Mouse (Mus musculus): ENCODE results near the gene Exd2. TPM values are rescaled to one million over a fixed set of nuclear protein-coding genes. Genes with fewer than 3 reads are reported as not detected.

The Exd2 gene
- total RNA-seq, 2 experiments from 2014 or later, result 9.6 to 21.9 TPM

DNA sequence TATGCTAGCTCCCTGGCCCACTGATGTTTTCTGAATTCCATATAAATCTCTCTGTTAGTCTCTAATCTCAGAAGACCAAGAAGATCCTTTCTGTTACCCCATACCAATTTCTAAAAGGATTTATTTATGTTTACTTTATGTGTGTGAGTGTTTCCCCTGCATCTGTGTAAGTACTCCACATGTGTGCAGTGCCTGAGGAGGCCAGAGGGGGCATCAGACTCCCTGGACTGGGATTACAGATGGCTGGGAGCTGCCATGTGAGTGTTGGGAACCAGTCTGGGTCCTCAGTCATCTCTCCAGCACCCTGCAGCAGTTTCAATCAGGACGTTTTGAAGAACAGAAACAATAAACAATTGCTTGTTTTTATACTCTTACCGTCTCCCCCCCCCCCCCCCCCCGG lies 20.5 kb downstream of the Exd2 start:
- ATAC-seq (replicated peaks; ENCODE audit: low FRiP score, poor library complexity, severe bottlenecking), result no peak

DNA sequence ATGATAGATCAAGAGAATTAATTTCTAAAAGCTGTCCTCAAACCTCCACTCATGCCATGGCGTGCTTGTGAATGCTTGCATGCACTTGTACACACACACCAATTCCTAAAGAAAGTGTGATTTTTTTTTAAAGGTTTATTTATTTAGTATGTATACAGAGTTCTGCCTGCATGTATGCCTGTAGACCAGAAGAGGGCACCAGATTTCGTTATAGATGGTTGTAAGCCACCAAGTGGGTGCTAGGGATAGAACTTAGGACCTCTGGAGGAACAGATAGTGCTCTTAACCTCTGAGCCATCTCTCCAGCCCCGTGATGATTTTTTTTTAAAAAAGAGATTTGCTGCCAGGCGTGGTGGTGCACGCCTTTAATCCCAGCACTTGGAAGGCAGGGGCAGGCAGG lies 30.4 kb downstream of the Exd2 start:
- no peak for ATAC-seq (replicated peaks; ENCODE audit: low FRiP score, poor library complexity, severe bottlenecking)

DNA sequence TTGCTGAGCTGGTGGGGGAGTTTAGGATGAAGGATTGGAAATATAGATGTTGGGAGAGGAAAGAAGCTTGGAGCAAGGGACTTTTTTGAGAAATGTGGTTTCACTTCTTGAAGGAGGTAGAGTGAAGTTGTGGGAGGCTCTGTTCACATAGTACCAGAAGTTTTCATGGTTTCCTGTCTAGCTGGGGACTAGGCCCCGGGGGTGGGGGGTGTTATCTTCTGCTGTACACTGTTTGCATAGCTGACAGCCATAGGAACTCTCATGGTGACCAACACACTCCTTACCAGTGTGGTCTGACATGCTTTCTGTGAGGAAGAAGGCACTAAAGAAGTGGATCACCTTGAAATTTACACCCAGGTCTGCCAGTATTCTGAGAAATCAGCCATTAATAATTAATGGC lies 32.8 kb downstream of the Exd2 start:
- ATAC-seq (replicated peaks; ENCODE audit: low FRiP score, poor library complexity, severe bottlenecking), result no peak

DNA sequence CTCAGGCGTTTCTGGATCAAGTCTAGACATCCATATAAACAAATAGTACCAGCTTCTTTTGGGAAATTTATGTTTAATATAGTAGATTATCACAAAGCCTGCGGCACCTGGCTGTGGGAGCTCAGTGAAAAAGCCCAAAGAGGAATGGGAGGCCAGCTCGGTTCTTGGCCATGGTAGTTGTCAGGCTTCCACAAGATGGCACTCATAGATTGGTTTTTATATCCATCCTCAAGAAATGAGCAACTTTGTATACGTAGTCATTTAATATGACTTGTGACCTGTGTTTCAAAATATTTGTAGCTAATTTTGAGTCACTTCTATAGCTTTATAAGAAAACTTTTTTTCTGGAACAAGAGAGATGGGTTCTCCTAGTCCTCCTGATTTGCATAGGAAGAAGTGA lies 35.5 kb downstream of the Exd2 start:
- no peak for ATAC-seq (replicated peaks; ENCODE audit: low FRiP score, poor library complexity, severe bottlenecking)

DNA sequence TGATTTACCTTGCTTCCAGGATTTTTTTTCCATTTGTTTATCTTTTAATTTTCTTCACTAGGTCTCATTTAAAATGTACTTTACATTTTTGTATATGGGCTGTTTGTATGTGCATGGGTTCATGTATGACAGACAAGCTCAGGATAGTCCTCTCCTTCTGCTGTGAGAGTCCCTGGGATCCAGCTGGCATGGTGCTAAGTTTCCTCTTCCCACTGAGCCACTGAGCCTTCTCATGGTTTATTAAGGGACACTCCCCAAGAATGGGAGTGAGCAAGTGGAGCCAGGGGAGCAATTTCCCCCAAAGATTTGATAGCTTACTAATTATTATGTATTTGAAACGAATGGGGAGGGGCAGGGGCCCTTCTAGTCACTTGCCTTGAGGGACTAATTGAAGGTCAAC lies 37.6 kb downstream of the Exd2 start:
- ATAC-seq (replicated peaks; ENCODE audit: low FRiP score, poor library complexity, severe bottlenecking), result no peak

DNA sequence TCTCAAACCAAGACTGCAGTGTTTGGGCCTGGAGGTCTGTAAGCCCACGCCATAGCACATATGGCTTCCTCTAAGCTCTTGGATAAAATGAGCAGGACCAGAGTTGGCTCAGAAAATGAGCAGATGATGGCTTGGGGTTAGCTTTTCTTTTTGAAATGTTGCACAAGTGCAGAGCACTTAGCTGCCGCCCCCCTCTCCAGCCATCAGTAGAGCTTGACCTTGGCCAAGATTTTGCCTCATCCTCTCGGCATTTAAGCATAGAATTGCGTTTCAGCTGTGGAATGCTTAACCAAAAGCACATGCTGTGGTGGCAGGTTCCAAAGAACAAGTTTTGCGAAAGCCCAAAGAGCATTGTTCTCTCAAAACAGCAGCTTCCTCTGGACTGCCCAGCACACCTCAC lies 41.8 kb downstream of the Exd2 start:
- ATAC-seq (replicated peaks; ENCODE audit: low FRiP score, poor library complexity, severe bottlenecking), result no peak

DNA sequence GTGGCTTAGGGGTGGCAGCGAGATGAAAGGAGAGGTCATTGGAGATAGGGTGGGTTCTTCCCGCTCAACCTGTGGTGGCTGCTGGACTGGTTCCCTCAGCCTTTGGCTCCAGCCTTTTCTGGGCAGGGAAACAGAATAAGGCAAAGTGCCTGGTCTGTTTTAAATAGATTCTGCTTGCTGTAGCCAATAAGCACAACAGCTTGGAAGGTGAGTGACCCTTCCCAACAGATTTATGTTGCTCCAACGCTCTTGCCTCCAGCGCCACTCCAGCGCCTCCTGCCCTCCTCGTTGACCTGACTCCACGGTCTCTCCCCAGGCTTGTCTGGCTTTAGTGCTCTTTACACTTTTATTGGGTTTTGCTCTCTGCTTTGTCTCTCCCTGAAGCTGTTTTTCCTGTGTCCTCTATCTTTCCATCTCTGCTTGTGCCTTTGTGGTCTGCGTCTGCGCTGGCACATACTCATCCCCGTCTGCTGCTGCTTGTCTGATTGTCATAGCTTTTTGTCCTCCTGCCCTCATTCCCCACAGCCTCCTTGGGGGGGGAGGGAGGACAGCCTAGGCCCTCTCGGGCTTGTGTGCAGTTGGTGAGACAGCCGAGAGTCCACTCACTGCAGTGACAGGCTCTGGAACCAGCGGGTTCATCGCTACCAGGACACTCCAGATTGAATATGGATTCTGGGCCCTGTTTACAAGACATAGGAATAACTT lies 44.3 kb downstream of the Exd2 start:
- no peak for ATAC-seq (replicated peaks; ENCODE audit: low FRiP score, poor library complexity, severe bottlenecking)

DNA sequence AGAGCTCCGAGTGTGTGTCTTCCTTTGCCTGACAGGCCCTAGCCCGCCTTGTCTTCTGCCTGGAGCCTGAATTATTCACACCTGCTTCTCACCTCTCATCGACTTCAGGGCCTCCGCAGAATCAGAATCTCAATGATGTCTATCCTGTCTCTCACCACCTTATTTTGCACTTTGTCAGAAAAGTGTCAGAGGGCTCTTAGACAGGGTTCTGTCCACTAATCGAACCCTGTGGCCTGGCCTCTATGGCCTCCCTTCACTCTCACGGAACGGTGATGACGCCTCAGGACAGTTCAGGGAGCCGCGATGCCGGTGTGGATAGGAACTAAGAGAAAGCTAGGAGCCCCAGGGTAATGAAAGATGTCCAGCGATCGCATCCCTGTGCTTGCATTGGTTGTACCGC lies 55.1 kb downstream of the Exd2 start, which contains the start of gene Galnt16:
Galnt16 (plus strand) TSS at position 301 of the 400 bp plus-strand sequence.
- no peak for ATAC-seq (replicated peaks; ENCODE audit: low FRiP score, poor library complexity, severe bottlenecking)

DNA sequence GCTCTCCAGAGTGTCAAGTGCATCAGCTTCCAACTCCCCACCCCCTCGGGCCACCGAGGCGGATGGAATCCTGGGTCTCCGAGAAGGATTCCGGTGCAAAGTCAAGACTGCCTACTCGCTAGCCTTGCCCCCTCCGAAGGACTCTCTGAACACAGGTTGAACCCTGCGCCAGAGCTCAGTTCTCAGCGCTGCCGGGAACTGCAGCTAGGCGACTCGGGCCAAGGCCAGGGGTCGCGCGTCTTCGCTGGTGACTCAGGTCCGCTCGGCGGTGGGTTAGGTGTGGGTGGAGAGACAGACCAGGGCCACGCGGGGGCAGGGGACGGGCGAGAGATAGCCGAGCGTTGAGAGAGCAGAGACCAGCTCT lies 55.5 kb downstream of the Exd2 start:
- no peak for ATAC-seq (replicated peaks; ENCODE audit: low FRiP score, poor library complexity, severe bottlenecking)

DNA sequence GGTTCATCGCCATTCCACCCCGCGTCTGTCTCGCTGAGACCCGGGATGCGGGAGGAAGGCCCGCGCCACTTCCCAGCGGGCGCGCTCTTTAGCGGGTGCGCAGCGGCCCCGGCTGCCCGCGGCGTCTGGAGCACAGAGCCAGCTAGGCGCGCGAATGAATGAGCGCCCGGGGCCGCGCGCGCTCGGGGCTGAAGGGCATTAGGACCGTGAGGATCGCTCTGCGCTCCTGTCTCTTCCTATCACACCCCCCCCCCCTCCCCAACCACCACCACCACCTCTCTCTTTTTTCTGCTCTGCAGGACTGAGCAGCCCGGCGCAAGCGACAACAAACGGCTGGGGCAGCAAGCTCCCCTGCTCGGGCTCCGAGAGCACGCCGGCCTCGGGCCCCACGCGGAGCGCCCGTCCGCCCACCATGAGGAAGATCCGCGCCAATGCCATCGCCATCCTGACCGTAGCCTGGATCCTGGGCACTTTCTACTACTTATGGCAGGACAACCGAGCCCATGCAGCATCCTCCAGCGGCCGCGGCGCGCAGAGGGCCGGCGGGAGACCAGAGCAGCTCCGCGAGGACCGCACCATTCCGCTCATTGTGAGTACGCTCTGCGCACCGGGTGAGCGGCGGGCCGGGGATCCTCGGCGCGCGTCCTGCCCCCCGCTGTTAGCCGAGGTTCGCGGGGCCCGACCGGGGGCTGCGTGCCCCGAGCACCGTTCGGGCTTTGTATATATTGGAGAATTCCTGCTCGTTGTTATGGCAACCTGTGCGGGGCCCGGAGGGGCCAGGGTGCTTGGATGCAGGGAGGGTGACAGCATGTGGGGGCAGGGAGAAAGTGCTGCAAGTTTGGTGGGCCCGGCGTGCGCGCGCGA lies 56.1 kb downstream of the Exd2 start:
- no peak for ATAC-seq (replicated peaks; ENCODE audit: low FRiP score, poor library complexity, severe bottlenecking)

DNA sequence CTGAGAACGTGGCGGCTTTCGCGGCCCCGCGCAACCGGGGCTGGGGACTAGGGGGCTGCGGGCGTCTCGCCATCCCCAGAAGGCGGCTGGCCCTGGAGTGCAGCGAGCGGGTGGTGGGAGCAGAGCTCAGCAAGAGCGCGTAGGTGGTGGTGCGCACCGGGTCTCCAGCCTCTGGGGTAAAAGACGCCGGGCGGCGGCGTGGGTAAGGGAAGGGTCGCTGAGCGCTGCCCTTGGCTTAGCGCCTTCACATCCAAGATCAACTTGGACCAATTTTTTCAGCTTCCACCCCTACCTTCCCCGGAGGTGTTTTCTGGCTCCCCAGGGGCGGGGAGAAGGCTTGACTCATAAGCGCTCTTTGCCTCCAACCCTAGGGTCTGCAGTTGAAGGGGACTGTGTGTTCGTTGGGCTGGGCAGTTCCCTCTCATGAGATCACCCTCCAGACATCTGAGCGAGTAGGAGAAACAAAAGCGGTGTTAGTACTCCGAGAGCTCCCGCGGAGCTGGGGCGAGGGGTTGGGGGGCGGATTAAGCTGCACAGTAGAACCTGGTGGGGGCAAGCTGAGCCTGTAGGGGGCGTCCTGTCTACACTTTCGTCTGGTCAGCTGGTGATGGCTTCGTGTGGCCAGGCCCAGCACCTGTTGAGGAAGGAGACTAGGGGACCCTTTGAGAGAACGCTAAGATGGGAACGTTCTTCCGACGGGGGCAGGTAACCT lies 56.9 kb downstream of the Exd2 start:
- ATAC-seq (replicated peaks; ENCODE audit: low FRiP score, poor library complexity, severe bottlenecking), result no peak; the same call in 1 of the 2 replicates

DNA sequence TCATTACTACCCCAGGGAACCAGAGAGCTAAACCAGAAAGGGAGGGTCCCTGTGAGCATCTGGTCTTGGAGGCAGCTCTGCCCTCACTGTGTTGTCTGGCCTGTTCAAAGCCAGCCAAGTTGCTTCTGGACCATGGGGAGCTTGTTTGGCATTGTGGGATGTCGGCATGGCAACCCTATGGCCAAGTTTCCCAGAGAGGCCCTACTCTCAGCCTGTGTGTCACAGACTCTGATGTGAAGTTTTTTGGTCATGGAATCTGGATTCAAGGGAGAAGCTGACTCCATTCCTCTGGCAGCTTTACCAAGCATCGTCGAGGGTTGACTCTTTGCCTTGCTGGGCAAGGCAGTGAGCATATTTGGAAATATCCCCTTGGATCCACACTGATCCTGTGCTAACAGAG lies 59.1 kb downstream of the Exd2 start:
- no peak for ATAC-seq (replicated peaks; ENCODE audit: low FRiP score, poor library complexity, severe bottlenecking)

DNA sequence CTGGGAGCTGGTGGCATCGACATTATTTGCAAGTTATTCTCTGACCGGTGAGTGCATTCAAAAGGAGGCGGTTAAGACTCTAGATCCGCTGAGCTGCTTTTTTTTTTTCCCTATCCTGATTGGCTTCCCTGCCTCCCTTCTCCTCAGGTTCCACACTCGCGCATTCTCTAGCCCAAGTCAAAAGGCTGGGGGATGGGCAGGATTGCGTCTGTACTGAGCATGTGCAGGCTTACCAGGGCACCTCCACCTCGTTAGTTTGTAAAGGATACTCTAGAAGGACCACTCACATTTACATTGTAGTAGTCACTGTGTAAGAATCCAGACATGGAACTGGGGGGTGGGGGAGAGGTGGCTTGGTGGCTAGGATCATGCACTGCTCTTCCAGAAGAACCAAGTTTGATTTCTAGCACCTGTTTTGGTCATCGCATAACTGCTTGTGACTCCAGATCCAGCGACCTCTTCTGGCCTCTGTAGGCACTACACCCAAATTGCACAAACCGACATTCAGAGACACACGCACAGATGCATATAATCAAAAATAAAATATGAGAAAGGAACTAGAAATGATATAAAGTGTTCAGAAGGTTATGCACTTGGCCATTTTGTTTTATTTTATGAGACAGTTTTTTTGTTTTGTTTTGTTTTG lies 61.5 kb downstream of the Exd2 start:
- no peak for ATAC-seq (replicated peaks; ENCODE audit: low FRiP score, poor library complexity, severe bottlenecking)

DNA sequence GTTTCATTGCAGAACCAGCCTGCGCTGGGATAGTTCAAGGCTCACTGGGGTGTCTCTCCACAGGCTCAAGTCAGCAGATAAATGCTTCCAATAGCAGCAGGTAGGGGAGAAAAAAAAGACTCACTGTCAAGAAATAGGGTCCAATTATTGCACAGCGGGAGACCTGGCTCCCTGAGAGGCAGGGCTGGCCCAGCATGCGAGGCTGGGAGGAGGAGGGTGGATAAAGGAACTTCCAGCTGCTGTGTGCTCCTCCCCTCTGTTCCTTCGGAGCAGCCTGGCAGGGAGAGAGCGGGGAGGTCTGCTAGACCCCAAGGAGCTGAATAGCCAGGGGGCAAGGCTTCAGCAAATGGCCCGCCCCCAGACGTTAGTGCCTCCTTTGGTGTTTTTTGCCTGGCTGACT lies 62.6 kb downstream of the Exd2 start:
- no peak for ATAC-seq (replicated peaks; ENCODE audit: low FRiP score, poor library complexity, severe bottlenecking)

DNA sequence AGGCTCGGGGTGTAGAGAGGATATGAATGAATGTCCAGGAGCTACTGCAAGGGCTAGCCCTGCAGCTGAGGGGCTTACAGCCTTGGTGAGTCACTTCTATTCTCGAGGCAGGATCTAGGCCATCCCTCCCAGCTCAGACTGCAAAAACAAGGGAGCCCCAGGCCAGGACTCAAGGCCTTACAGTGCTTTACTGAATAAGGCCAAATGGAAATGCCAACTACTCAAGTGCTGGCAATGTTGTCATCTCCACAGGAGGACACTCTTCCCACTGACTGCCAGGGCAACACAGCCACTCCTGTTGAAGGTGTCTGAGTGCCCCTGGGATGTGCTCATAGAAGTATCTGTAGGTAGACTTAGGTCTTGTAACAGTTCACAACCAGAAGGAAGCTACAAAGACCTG lies 63.6 kb downstream of the Exd2 start:
- no peak for ATAC-seq (replicated peaks; ENCODE audit: low FRiP score, poor library complexity, severe bottlenecking)

DNA sequence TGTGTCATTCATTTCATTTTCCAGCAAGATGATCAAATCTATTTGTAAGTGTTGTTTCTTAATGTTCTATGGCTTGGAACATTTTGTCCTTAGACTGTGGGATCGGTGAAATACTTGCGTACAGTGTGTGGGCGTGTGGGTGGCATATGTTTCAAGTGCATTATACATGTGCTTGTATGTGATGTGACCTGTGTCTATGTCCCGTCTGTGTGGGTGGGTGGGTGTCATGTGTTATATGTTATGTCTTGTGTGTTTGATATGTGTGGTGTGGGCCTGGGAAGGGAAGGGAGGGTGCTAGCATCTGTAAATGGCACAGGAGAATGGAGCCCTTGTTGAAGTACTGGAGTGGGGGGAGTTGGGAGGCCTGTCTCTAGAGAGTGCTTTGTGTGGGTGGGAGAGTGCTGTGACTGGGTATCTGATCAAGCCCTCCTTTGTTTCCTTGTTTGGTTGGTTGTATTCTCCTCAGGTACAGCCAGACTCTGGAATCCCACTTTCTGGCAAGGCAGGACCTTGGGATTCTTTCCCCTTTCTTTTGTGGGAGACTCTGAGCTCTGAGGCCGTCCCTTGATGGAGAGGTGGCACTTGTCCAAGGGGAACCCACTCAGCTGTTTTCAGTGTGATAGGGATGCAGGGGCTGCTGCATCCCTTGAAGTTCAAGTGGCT lies 65.0 kb downstream of the Exd2 start:
- no peak for ATAC-seq (replicated peaks; ENCODE audit: low FRiP score, poor library complexity, severe bottlenecking)

DNA sequence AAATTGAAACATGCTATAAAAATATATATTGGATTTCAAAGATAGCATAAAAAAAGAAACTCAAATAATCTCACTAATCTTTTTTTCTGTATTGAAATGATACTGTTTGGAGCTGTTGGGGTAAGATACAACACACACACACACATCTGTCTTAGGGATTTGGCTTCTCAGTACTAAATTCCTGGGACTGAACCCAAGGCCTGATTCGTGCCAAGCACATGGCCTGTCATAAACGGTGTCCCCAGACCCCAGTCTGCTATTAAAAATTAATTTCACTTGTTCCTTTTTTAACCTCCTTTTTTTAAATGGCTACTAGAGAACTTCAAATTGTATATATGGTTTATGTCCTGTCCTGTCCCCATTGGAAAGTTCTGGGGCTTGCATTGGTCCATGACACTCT lies 67.2 kb downstream of the Exd2 start:
- ATAC-seq (replicated peaks; ENCODE audit: low FRiP score, poor library complexity, severe bottlenecking), result no peak

DNA sequence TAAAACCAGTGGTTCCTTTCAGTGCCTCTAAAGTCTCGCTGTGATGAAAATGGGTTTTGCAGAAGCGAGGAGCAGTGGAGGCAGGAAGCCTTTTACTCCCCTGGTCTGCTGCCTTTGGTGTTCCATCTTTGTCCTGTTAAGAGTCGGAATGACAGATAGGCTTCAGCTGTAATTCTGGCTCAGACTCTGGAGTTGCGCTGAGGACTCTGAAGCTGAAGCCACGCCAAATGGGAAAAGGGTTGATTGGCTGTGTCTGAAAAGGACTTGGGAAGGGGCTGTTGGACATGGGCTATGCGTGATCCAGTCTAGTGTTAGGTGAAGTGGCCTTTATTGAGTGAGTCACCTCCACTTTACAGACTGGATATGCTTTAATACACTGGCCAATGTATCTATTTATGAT lies 67.7 kb downstream of the Exd2 start:
- no peak for ATAC-seq (replicated peaks; ENCODE audit: low FRiP score, poor library complexity, severe bottlenecking)

DNA sequence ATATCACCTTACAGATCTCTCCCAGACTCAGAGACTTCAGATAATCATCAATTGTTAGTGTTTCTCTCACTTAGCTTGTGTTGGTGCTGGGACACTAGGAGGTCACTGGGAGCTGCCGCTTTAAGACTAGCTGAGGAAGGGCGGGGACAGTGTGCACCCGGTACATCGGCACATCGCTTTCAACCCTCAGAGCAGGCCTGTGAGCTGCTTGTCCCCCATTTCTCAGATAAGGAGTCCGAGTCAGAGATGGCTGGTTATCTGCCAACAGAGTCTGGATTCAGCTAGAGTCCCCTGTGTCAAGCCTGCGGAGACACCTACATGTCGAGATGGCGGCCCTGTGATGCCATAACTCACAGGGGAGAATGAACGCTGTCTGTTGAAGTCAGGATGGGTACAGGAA lies 68.7 kb downstream of the Exd2 start:
- ATAC-seq (replicated peaks; ENCODE audit: low FRiP score, poor library complexity, severe bottlenecking), result no peak

DNA sequence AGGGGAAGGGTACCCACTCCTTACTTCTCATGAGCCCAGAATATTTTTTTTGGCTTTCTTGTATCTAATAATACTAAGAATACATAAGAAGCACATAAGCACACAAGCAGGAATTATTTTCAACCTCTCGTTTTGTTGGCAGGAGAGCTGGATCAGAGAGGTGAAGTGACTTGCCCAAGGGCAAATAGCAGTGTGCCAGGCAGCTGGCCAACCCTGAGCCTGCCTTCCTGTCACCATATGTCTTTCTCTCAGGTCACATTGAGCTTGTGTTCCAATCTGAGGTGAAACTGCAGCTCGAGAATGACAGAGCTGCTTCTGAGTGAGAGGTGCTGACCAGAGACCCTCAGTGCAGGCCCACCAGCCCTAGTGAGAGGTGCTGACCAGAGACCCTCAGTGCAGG lies 71.0 kb downstream of the Exd2 start:
- no peak for ATAC-seq (replicated peaks; ENCODE audit: low FRiP score, poor library complexity, severe bottlenecking)
